Mouse (Mus musculus) heart, embryonic 11.5 days (tissue): ENCODE measurements at regions not wholly inside any gene's neighbourhood (a gene's known extent, or its start where the extent isn't known, plus 50 kb on each side); places are given as distances from the start of the nearest gene placed in this dataset.

ENCODE experiments used
- ATAC-seq: fragments of 200-750 bp; cut with Nextera tagmentation; replicated peaks from 2 replicates; pipeline ENCODE4 v1.8.0; 2017; ENCODE audit warnings: moderate library complexity; ENCODE audit not compliant: insufficient number of reproducible peaks, low FRiP score, low TSS enrichment
- H3K27ac ChIP-seq: fragments of 300-500 bp; sonication (generic); 2 replicates; pipeline ENCODE4 v1.5.1; 2014; ENCODE audit warnings: mild to moderate bottlenecking, low read depth, low read length
- H3K27me3 ChIP-seq: fragments of 300-500 bp; sonication (generic); 2 replicates; pipeline ENCODE4 v1.6.1; 2014; ENCODE audit warnings: mild to moderate bottlenecking, low read length, mixed read lengths; ENCODE audit not compliant: control insufficient read depth, insufficient read depth
- H3K36me3 ChIP-seq: fragments of 300-500 bp; sonication (generic); 2 replicates; pipeline ENCODE4 v1.6.1; 2014; ENCODE audit warnings: mild to moderate bottlenecking, low read length, moderate library complexity, mixed read lengths; ENCODE audit not compliant: control insufficient read depth, insufficient read depth
- H3K4me1 ChIP-seq: fragments of 300-500 bp; sonication (generic); 2 replicates; pipeline ENCODE4 v1.6.1; 2014; ENCODE audit warnings: low read length; ENCODE audit not compliant: control insufficient read depth, insufficient read depth
- H3K4me2 ChIP-seq: fragments of 300-500 bp; sonication (generic); 2 replicates; pipeline ENCODE4 v1.6.1; 2014; ENCODE audit warnings: mild to moderate bottlenecking, moderate library complexity
- H3K4me3 ChIP-seq: fragments of 300-500 bp; sonication (generic); 2 replicates; pipeline ENCODE4 v1.5.1; 2014; ENCODE audit warnings: low read depth, low read length
- H3K9ac ChIP-seq: fragments of 300-500 bp; sonication (generic); 2 replicates; pipeline ENCODE4 v1.6.1; 2014; ENCODE audit warnings: mild to moderate bottlenecking, low read depth, low read length, moderate library complexity
- H3K9me3 ChIP-seq: fragments of 300-500 bp; sonication (generic); replicated peaks from 2 replicates; pipeline ENCODE4 v1.6.1; 2016; ENCODE audit warnings: low read length; ENCODE audit not compliant: control insufficient read depth
- WGBS: fragments of 180-500 bp; shearing (Covaris S2); extraction: QIAGEN DNeasy Blood & Tissue Kit; methylation state at CpG from one replicate; pipeline ENCODE4 v1.1.7; 2014; ENCODE audit not compliant: insufficient replicate concordance; 5-methylcytosine and 5-hydroxymethylcytosine counted together

GRCm38 (mm10) chr14:105841888-105842287, 54.7 kb downstream of the Spry2 start:
- Histone ChIP-seq H3K4me3 (no peak overlapping the region), H3K27me3 (no peaks in the 10 kb centered on the region), H3K4me2 (no peak overlapping the region), H3K36me3 (no peaks in the 10 kb centered on the region), H3K27ac (no peak overlapping the region), H3K4me1 (no peaks in the 10 kb centered on the region), H3K9ac (no peak overlapping the region), H3K9me3 (no peaks in the 10 kb centered on the region)
- no peak for ATAC-seq

DNA sequence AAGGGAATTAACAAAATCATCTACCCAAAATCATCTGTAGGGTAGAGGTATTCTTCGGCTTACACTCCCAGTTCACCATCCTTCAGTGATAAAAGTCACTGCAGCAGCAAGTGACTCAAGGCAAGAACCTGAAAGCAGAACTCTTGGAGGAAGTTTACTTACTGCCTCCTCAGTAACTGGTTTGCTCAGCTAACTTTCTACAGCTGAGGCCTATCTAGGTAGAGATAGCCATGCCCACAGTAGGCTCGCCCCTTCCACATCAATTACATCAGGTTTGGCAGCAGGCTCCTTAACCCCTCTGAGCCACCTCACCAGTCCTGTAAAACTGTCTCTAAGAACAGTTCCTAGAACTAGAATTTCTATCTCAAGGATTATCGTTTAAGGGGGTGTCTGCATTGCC, 59.1 kb downstream of the Spry2 start:
- H3K9ac ChIP-seq = no peak overlapping the region
- no peak overlapping the region for H3K4me2 ChIP-seq
- 64% methylated on average over 3 of the region's 3 CpGs for WGBS
- H3K4me3 ChIP-seq = no peak overlapping the region
- H3K36me3 ChIP-seq = no peaks in the 10 kb centered on the region
- no peak for ATAC-seq
- no peaks in the 10 kb centered on the region for H3K9me3 ChIP-seq
- H3K27ac ChIP-seq = no peak overlapping the region
- H3K4me1 ChIP-seq = no peaks in the 10 kb centered on the region
- no peaks in the 10 kb centered on the region for H3K27me3 ChIP-seq

- H3K27me3 ChIP-seq = no peaks in the 10 kb centered on the region
- no peak overlapping the region for H3K4me3 ChIP-seq
- H3K4me1 ChIP-seq = no peaks in the 10 kb centered on the region
- 76% methylated on average over 12 of the region's 12 CpGs for WGBS
- H3K4me2 ChIP-seq = no peak overlapping the region
- no peak overlapping the region for H3K27ac ChIP-seq
- no peak overlapping the region for H3K9ac ChIP-seq
- H3K9me3 ChIP-seq = no peaks in the 10 kb centered on the region
- ATAC-seq = 0 out of 2 replicates have a peak, but pooled peaks have one; percentile 46
- no peaks in the 10 kb centered on the region for H3K36me3 ChIP-seq
These were observed 65.9 kb downstream of the Spry2 start for GRCm38 (mm10) chr14:105830701-105831100.

- H3K9ac ChIP-seq = no peak overlapping the region
- H3K4me3 ChIP-seq = no peak overlapping the region
- no peaks in the 10 kb centered on the region for H3K9me3 ChIP-seq
- H3K27me3 ChIP-seq = no peaks in the 10 kb centered on the region
- 75% methylated on average over 4 of the region's 4 CpGs for WGBS
- H3K4me2 ChIP-seq = no peak overlapping the region
- no peak overlapping the region for H3K27ac ChIP-seq
- no peaks in the 10 kb centered on the region for H3K4me1 ChIP-seq
- no peaks in the 10 kb centered on the region for H3K36me3 ChIP-seq
- ATAC-seq = no peak
These were observed 66.3 kb downstream of the Spry2 start for GRCm38 (mm10) chr14:105830301-105830700.

GRCm38 (mm10) chr14:105823129-105823528, 73.5 kb downstream of the Spry2 start:
- no peaks in the 10 kb centered on the region; the same call in 1 of the 2 replicates for H3K4me1 ChIP-seq
- no peaks in the 10 kb centered on the region for H3K36me3 ChIP-seq
- no peak overlapping the region for H3K4me3 ChIP-seq
- 69% methylated on average over 8 of the region's 8 CpGs for WGBS
- no peak overlapping the region for H3K4me2 ChIP-seq
- no peaks in the 10 kb centered on the region for H3K27me3 ChIP-seq
- H3K9ac ChIP-seq = no peak overlapping the region
- H3K9me3 ChIP-seq = no peaks in the 10 kb centered on the region; the same call in 1 of the 2 replicates
- no peak overlapping the region for H3K27ac ChIP-seq
- ATAC-seq = no peak

GRCm38 (mm10) chr14:105822653-105823052, 74.0 kb downstream of the Spry2 start:
- Histone ChIP-seq H3K9me3 (no peaks in the 10 kb centered on the region; the same call in 1 of the 2 replicates), H3K4me1 (no peaks in the 10 kb centered on the region; the same call in 1 of the 2 replicates), H3K4me2 (no peak overlapping the region), H3K9ac (no peak overlapping the region), H3K27me3 (no peaks in the 10 kb centered on the region), H3K27ac (no peak overlapping the region), H3K36me3 (no peaks in the 10 kb centered on the region), H3K4me3 (no peak overlapping the region)
- WGBS = 71% methylated on average over 9 of the region's 9 CpGs
- ATAC-seq = no peak

DNA sequence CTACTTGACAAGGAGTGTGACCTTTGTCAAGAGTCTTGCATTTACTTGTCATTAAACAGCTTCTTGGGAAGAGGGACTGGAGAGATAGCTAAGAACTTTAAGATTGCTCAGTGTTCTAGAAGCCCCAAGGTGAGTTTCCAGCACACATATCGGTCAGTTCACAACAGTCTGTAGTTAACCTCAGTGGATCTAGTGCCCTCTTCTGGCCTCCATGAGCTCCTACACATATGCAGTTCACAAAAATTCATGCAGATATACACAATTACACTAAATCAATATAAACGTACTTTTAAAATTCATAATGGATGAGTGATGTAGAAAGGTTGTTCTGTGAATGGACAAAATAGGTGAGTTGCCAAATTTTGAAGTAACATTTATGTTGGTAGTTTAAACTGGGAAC, 77.1 kb downstream of the Spry2 start:
- H3K4me1 ChIP-seq = no peaks in the 10 kb centered on the region; the same call in 1 of the 2 replicates
- H3K9me3 ChIP-seq = no peaks in the 10 kb centered on the region; the same call in 1 of the 2 replicates
- no peak overlapping the region for H3K4me3 ChIP-seq
- H3K9ac ChIP-seq = no peak overlapping the region
- no peak overlapping the region for H3K4me2 ChIP-seq
- H3K27me3 ChIP-seq = no peaks in the 10 kb centered on the region
- 91% methylated on average over 2 of the region's 2 CpGs for WGBS
- no peak overlapping the region for H3K27ac ChIP-seq
- ATAC-seq = no peak
- no peaks in the 10 kb centered on the region for H3K36me3 ChIP-seq

GRCm38 (mm10) chr14:105818841-105819240, 77.8 kb downstream of the Spry2 start:
- no peak overlapping the region for H3K9ac ChIP-seq
- no peaks in the 10 kb centered on the region; the same call in 1 of the 2 replicates for H3K4me1 ChIP-seq
- no peaks in the 10 kb centered on the region for H3K27me3 ChIP-seq
- H3K4me3 ChIP-seq = no peak overlapping the region
- no peaks in the 10 kb centered on the region for H3K36me3 ChIP-seq
- no peaks in the 10 kb centered on the region; the same call in 1 of the 2 replicates for H3K9me3 ChIP-seq
- 83% methylated on average over 3 of the region's 3 CpGs for WGBS
- no peak overlapping the region for H3K27ac ChIP-seq
- H3K4me2 ChIP-seq = no peak overlapping the region
- no peak for ATAC-seq

DNA sequence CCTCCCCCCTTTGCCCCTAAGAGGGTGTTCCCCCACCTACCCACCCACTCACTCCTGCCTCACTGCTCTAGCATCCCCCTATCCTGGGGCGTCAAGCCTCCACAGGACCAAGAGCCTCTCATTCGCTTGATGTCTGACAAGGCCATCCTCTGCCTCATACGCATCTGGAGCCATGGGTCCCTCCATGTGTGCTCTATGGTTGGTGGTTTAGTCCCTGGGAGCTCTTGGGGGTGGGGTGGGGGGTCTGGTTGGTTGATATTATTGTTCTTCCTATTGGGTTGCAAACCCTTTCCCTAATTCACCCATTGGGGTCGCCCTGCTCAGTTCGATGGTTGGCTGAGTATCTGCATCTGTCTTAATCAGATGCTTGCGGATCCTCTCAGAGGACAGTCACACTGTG, 79.1 kb downstream of the Spry2 start:
- no peak overlapping the region for H3K27ac ChIP-seq
- H3K9ac ChIP-seq = no peak overlapping the region
- 86% methylated on average over 6 of the region's 6 CpGs for WGBS
- H3K9me3 ChIP-seq = no peaks in the 10 kb centered on the region; the same call in 1 of the 2 replicates
- no peaks in the 10 kb centered on the region for H3K36me3 ChIP-seq
- no peak overlapping the region for H3K4me3 ChIP-seq
- ATAC-seq = peak; percentile 39; the same call in 1 of the 2 replicates
- H3K27me3 ChIP-seq = no peaks in the 10 kb centered on the region
- no peaks in the 10 kb centered on the region; the same call in 1 of the 2 replicates for H3K4me1 ChIP-seq
- H3K4me2 ChIP-seq = no peak overlapping the region
